Mouse (Mus musculus) olfactory bulb, adult 2 months (tissue): ENCODE measurements around the gene Tfb2m.

Source experiments
- CTCF ChIP-seq: fragments of 200-500 bp; IDR thresholded peaks from 2 replicates; pipeline ENCODE4 v1.5.1; 2012; ENCODE audit warnings: low read depth, mild to moderate bottlenecking, low read length, moderate library complexity; ENCODE audit not compliant: insufficient read depth
- POLR2A ChIP-seq: fragments of 200-500 bp; IDR thresholded peaks from 2 replicates; pipeline ENCODE4 v1.6.1; 2012; ENCODE audit warnings: mild to moderate bottlenecking, low read depth, low read length, moderate library complexity; ENCODE audit not compliant: insufficient read depth

GRCm38 (mm10) chr1:179539054-179539453, 7.0 kb downstream of the Tfb2m start:
- TF ChIP-seq POLR2A (no peak), CTCF (no peak)
